Mouse (Mus musculus): ENCODE data around the gene Wdr18. TPM values are rescaled to one million over a fixed set of nuclear protein-coding genes. Genes with fewer than 3 reads are reported as not detected.
A peak's percentile ranks its signal among the peaks of the same experiment; 100 is the strongest.

Wdr18 gene
- polyA plus RNA-seq, 1 experiment from 2014 or later, result 84.5 TPM

DNA sequence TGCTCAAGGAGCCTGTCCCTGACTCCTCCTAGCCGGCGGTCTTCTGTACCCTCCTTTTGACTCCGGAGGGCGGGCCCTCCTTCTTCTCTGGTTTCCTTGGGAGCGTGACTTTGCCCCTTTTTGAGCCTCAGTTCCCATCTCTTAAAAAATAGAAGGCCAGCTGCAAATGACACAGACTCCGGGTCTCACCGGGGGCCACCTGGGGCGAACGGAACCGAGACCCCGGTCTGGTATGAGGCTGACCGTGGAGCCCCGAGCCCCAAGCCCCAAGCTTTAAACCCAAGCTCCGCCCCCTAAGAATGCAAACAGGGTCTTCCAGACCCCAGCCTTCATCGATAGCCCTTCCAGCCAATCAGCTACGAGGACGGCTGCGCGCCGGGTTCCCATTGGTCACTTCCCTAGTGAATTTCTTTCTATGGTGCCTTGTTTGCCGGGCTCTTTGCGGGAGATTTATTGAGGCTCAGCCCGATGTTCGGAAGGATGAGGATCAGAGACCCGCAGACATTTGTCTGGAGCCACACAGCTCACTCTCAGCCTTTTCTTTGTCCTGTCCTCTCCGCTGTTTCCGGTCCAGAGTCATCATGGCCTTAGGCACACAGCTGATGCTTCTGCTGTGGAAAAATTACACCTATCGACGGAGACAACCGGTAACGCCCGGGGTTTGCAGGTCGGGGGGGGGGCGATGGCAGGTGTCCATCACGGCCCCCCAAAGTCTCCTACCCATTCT lies 37.2 kb downstream of the Wdr18 start:
- ATAC-seq (ENCODE audit: low FRiP score, low read depth), result peak; percentile 82
- Histone ChIP-seq H3K9me3 (no peaks in the 10 kb centered on the region), H3K4me3 (peak overlapping the region; percentile 52), H3K27me3 (replicated peaks) (peaks cover 15% of the 10 kb centered on the region), H3K9ac (peak overlapping the region; percentile 61), H3K36me3 (peaks cover 5% of the 10 kb centered on the region; the same call in 1 of the 2 replicates), H3K27ac (peak overlapping the region; percentile 26; the same call in 1 of the 2 replicates), H3K4me1 (peaks cover 11% of the 10 kb centered on the region), H3K4me2 (replicated peaks) (peak overlapping the region; percentile 79)
- WGBS, result under 1% methylated on average over 35 of the region's 35 CpGs

DNA sequence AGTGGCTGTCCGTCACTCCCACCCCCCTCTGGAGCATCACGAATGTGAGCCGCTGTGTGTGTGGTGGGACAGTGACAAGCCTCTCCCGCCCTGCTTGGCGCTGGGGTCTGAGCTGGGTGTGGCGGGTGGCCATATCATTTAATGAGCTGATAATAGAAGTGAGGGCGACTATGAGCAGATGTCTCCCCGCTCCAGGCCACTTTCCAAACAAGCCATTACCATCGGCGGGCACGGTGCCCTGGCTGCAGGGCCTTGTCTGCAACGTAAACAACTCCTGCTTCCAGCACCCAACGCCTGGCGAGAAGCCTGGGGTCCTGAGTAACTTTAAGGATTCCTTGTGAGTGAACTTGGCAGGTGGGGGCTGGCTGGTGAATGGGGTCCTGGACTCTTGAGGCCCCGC lies 37.9 kb downstream of the Wdr18 start:
- H3K27ac ChIP-seq, result 0 out of 2 replicates have a peak overlapping the region, but pooled peaks have one; percentile 20
- peaks cover 21% of the 10 kb centered on the region for H3K27me3 ChIP-seq (replicated peaks)
- peaks cover 5% of the 10 kb centered on the region; the same call in 1 of the 2 replicates for H3K36me3 ChIP-seq
- peak; percentile 46 for ATAC-seq (ENCODE audit: low FRiP score, low read depth)
- WGBS, result 9% methylated on average over 15 of the region's 15 CpGs
- H3K4me3 ChIP-seq, result peak overlapping the region; percentile 52
- no peaks in the 10 kb centered on the region for H3K9me3 ChIP-seq
- peaks cover 12% of the 10 kb centered on the region for H3K4me1 ChIP-seq
- peak overlapping the region; percentile 51 for H3K9ac ChIP-seq
- peak overlapping the region; percentile 79 for H3K4me2 ChIP-seq (replicated peaks)

DNA sequence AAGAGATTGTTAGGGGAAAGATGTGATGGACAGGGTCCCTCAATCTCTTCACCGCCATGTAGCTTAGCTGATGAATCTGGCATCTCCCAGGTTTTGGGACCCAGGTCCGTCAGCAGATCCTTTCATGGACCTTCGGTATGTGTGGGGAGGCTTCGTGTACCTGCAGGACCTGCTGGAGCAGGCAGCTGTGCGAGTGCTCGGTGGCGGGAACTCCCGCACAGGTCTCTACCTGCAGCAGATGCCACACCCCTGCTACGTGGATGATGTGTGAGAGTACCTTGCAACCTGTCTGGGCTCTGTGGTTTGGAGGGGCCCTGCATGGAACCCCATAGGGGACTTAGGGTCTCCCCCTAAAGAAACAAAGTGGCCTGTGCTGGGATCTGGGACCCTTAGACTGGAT lies 42.0 kb downstream of the Wdr18 start:
- H3K36me3 ChIP-seq, result no peaks in the 10 kb centered on the region
- H3K27ac ChIP-seq, result no peak overlapping the region
- H3K4me1 ChIP-seq, result peaks cover 19% of the 10 kb centered on the region
- H3K9ac ChIP-seq, result no peak overlapping the region
- no peak overlapping the region for H3K4me3 ChIP-seq
- 84% methylated on average over 9 of the region's 9 CpGs for WGBS
- no peaks in the 10 kb centered on the region for H3K9me3 ChIP-seq
- H3K4me2 ChIP-seq (replicated peaks), result no peak overlapping the region
- H3K27me3 ChIP-seq (replicated peaks), result peaks cover 35% of the 10 kb centered on the region
- no peak for ATAC-seq (ENCODE audit: low FRiP score, low read depth)

DNA sequence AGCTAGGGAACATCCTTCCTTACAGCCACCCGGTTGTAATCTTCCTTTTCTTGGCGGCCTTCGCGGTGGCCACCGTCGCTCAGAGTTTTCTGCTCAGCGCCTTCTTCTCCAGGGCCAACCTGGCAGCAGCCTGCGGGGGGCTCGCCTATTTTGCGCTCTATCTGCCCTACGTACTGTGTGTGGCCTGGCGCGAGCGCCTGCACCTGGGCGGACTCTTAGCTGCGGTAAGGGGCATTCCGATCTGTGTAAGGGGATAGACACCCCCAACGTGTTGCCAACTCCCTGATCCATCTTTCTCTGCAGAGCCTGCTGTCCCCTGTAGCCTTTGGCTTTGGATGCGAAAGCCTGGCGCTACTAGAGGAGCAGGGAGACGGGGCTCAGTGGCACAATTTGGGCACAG lies 42.9 kb downstream of the Wdr18 start:
- WGBS, result 28% methylated on average over 21 of the region's 21 CpGs
- Histone ChIP-seq H3K27me3 (replicated peaks) (peaks cover 35% of the 10 kb centered on the region), H3K4me1 (peaks cover 14% of the 10 kb centered on the region), H3K4me3 (no peak overlapping the region), H3K27ac (no peak overlapping the region), H3K36me3 (peaks cover 3% of the 10 kb centered on the region), H3K9ac (no peak overlapping the region), H3K9me3 (no peaks in the 10 kb centered on the region), H3K4me2 (replicated peaks) (0 out of 2 replicates have a peak overlapping the region, but pooled peaks have one; percentile 1)
- ATAC-seq (ENCODE audit: low FRiP score, low read depth), result no peak

DNA sequence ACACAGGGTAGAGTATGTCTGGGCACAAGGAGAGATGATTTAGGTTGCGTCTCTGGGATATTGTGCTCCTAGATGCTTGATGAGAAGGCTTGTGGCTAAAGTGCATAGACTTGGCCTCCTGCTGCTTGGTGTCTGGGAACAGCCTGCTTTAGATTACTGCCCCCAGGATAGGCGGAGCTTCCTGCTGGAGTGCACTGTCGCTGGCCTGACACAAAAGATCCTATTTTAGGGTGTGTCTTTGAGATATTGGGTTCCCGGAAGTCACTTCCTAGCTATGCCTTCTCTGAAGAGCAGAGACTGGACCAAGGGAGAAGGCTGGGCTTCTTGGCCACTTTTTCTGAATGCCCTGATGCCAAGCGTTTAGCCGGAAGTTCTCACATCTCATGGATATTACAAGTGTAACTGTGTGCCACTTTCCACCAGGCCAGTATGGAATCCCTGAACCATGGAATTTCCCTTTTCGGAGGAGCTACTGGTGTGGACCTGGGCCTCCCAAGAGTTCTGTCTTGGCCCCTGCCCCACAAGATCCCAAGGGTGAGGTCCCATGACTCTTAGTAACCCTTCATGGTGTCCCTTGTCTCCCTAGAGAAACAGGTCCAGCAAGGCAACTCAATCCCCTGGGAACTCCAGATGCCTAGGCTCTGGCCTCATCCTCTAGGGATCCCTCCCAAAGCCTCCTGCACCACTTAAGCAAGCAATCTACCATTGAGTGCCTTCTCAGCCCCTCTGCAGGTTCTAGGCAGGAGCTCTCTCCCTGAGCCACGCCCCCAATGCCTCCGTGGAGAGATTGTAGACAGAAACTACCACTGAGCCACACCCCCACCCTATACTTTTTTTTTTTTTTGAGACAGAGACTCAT lies 43.7 kb downstream of the Wdr18 start:
- no peak for ATAC-seq (ENCODE audit: low FRiP score, low read depth)
- Histone ChIP-seq H3K27me3 (replicated peaks) (peaks cover 35% of the 10 kb centered on the region), H3K36me3 (peaks cover 10% of the 10 kb centered on the region), H3K27ac (no peak overlapping the region), H3K4me2 (replicated peaks) (no peak overlapping the region), H3K9me3 (no peaks in the 10 kb centered on the region), H3K4me1 (0 out of 2 replicates have a peak, but pooled peaks cover 8% of the 10 kb centered on the region), H3K4me3 (no peak overlapping the region), H3K9ac (no peak overlapping the region)
- WGBS, result 59% methylated on average over 9 of the region's 9 CpGs

DNA sequence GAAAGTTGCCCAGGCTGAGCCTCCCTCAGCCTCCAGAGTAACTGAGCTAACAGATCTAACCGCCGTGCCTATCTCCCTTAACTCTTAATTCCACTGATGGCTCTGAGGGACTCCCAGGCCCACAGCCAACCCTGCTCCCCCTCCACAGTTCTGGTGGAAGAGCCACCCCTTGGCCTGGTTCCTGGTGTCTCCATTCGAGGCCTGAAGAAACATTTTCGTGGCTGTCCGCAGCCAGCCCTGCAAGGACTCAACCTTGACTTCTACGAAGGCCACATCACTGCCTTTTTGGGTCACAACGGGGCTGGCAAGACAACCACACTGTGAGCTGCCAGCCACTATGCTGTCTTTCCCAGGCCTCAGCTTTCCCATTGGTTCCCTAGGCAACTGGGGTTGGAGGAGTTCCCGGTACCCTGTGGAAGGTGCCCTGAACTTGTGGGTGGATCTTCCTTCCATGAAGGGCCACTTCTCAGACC lies 44.3 kb downstream of the Wdr18 start:
- WGBS, result 93% methylated on average over 8 of the region's 8 CpGs
- peaks cover 35% of the 10 kb centered on the region for H3K27me3 ChIP-seq (replicated peaks)
- peaks cover 17% of the 10 kb centered on the region for H3K36me3 ChIP-seq
- H3K4me1 ChIP-seq, result 0 out of 2 replicates have a peak, but pooled peaks cover 8% of the 10 kb centered on the region
- H3K27ac ChIP-seq, result no peak overlapping the region
- no peak overlapping the region for H3K9ac ChIP-seq
- no peak for ATAC-seq (ENCODE audit: low FRiP score, low read depth)
- no peak overlapping the region for H3K4me2 ChIP-seq (replicated peaks)
- no peak overlapping the region for H3K4me3 ChIP-seq
- no peaks in the 10 kb centered on the region for H3K9me3 ChIP-seq

DNA sequence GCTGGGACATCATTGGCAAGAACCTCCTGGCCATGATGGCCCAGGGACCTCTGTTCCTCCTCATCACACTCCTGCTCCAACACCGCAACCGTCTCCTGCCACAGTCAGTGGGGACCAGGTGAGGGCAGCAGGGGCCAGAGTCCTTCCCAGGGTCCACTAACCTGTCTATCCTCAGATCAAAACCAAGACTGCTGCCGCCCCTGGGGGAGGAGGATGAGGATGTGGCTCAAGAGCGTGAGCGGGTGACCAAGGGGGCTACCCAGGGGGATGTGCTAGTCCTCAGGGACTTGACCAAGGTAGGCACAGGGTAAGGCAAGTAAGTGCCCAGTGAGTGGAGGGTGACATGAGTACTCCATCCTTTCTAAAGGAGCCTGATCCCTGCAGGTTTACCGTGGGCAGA lies 51.8 kb downstream of the Wdr18 start:
- peaks cover 54% of the 10 kb centered on the region for H3K27me3 ChIP-seq (replicated peaks)
- no peak overlapping the region for H3K9ac ChIP-seq
- no peak overlapping the region for H3K27ac ChIP-seq
- peaks cover 22% of the 10 kb centered on the region for H3K9me3 ChIP-seq
- H3K36me3 ChIP-seq, result peaks cover 59% of the 10 kb centered on the region
- no peak overlapping the region for H3K4me2 ChIP-seq (replicated peaks)
- no peaks in the 10 kb centered on the region for H3K4me1 ChIP-seq
- 91% methylated on average over 6 of the region's 6 CpGs for WGBS
- H3K4me3 ChIP-seq, result no peak overlapping the region
- no peak for ATAC-seq (ENCODE audit: low FRiP score, low read depth)

DNA sequence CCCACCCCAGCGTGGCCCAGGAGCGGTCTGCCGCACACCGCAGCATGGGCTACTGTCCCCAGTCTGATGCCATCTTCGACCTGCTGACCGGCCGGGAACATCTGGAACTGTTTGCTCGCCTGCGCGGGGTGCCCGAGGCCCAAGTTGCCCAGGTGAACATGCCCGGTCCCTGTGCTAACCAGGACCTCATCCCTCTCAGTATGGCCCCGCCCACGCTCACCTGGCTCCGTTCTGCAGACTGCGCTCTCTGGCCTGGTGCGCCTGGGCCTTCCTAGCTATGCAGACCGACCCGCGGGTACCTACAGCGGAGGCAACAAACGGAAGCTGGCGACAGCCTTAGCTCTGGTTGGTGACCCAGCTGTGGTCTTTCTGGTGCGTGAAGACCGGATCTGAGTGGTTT lies 53.7 kb downstream of the Wdr18 start:
- Histone ChIP-seq H3K36me3 (peaks cover 48% of the 10 kb centered on the region), H3K4me2 (replicated peaks) (no peak overlapping the region), H3K4me1 (no peaks in the 10 kb centered on the region), H3K4me3 (no peak overlapping the region), H3K9me3 (peaks cover 22% of the 10 kb centered on the region), H3K27me3 (replicated peaks) (peaks cover 67% of the 10 kb centered on the region), H3K9ac (no peak overlapping the region), H3K27ac (no peak overlapping the region)
- 30% methylated on average over 25 of the region's 25 CpGs for WGBS
- ATAC-seq (ENCODE audit: low FRiP score, low read depth), result no peak

DNA sequence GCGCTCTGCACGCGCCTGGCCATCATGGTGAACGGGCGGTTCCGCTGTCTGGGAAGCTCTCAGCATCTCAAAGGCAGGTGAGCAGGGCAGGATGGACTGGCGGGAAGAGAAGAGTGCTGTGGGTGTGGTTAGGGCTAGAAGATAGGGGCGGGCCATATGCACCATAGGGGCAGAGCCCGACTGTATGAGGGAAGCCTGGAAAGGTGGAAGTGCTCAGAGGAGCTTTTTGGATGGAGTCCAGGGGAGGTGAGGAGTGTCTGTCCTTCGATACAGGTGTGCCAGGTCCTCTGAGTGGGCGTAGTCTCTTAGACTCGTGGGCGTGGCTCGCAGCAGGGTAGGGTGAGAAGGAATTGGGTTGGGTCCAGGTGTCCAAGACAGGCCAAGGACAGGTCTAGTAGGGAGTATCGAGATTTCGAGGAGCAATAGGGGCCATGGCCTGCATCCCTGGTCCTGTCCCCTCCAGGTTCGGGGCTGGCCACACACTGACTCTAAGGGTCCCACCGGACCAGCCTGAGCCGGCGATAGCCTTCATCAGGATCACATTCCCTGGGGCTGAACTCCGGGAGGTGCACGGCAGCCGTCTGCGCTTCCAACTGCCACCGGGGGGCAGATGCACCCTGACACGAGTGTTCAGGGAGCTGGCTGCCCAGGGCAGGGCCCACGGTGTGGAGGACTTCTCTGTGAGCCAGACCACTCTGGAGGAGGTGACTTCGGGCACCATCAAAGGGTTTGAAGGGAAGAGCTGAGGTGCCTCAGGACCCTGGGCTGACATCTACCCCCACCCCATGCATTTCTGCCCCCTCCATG lies 54.7 kb downstream of the Wdr18 start:
- H3K9ac ChIP-seq, result no peak overlapping the region
- peaks cover 20% of the 10 kb centered on the region for H3K9me3 ChIP-seq
- H3K4me1 ChIP-seq, result peaks cover 8% of the 10 kb centered on the region
- no peak overlapping the region for H3K4me3 ChIP-seq
- peaks cover 38% of the 10 kb centered on the region for H3K36me3 ChIP-seq
- WGBS, result 21% methylated on average over 28 of the region's 28 CpGs
- H3K27ac ChIP-seq, result no peak overlapping the region
- no peak for ATAC-seq (ENCODE audit: low FRiP score, low read depth)
- peaks cover 78% of the 10 kb centered on the region for H3K27me3 ChIP-seq (replicated peaks)
- H3K4me2 ChIP-seq (replicated peaks), result no peak overlapping the region

DNA sequence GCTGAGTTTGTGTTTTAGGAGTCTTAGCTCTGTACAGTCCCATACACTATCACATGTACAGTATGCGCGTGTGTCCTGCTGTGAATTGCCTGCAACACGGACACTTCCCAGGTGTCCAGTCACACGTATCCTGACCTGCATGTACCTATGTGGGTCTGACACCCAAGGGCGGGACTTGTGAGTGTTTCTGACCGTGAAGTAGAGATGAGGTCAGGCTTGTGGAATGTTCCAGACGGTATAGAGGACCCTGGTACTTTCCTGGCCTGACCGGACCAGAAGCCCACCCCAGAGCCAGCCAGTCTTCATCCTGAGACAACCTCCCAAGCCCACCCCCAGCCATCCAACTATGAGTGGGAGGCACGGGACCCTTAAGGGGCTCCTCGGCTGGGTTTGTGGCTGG lies 55.6 kb downstream of the Wdr18 start:
- no peak overlapping the region for H3K4me2 ChIP-seq (replicated peaks)
- H3K27me3 ChIP-seq (replicated peaks), result peaks cover 85% of the 10 kb centered on the region
- 83% methylated on average over 10 of the region's 10 CpGs for WGBS
- peaks cover 10% of the 10 kb centered on the region for H3K4me1 ChIP-seq
- H3K4me3 ChIP-seq, result no peak overlapping the region
- H3K9me3 ChIP-seq, result peaks cover 12% of the 10 kb centered on the region
- no peak for ATAC-seq (ENCODE audit: low FRiP score, low read depth)
- H3K36me3 ChIP-seq, result peaks cover 29% of the 10 kb centered on the region
- no peak overlapping the region for H3K9ac ChIP-seq
- no peak overlapping the region for H3K27ac ChIP-seq

DNA sequence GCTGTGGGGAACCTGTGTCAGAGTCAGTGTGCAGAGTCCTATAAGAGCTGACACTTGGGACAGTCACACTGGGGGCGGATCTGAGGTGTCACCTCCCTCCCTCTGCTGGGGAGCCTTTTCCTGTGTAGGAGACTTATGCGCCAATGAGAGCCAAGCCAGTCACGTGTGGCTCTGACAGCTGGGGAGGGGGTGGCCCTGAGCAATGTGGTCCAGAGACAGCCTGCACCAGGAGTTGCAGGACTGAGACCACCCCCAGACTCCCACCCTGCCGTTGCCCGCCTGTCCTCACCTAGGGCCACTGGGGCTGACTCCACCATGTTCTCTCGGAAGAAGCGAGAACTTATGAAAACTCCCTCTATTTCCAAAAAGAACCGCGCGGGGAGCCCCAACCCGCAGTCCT lies 56.6 kb downstream of the Wdr18 start, which contains the start of gene Arhgap45:
Gene Arhgap45 (plus strand): TSS at position 143 of the 400 bp plus-strand sequence.
- Histone ChIP-seq H3K4me3 (no peak within 1 kb of the TSS), H3K27me3 (replicated peaks) (peaks cover 91% of the 10 kb centered on the region)
- ATAC-seq (ENCODE audit: low FRiP score, low read depth), result no peak

More for the DNA sequence above, 56.6 kb downstream of the Wdr18 start, which contains the start of gene Arhgap45:
- peaks cover 19% of the 10 kb centered on the region for H3K36me3 ChIP-seq
- H3K4me1 ChIP-seq, result peaks cover 10% of the 10 kb centered on the region
- 67% methylated on average over 11 of the region's 11 CpGs for WGBS
- H3K4me2 ChIP-seq (replicated peaks), result no peak within 1 kb of the TSS
- H3K9me3 ChIP-seq, result peaks cover 2% of the 10 kb centered on the region; the same call in 1 of the 2 replicates
- no peak within 1 kb of the TSS for H3K27ac ChIP-seq
- H3K9ac ChIP-seq, result no peak within 1 kb of the TSS
